Mouse (Mus musculus): ENCODE data around the gene Prkaa1. TPM values are rescaled to one million over a fixed set of nuclear protein-coding genes. Genes with fewer than 3 reads are reported as not detected.

Gene Prkaa1
- 10 to 100 TPM; 24.4 to 25.4 TPM for total RNA-seq (2021)
- long read RNA-seq, full-length matches to known transcripts, result 16 of 28 reads
- long read RNA-seq, partial matches to known transcripts, result 1 of 28 reads
- long read RNA-seq, other reads (novel, unspliced or antisense), result 11 of 28 reads

- DNase-seq (ENCODE audit: low spot score in 2 of 2), result peak; percentile 45 to 64
These were observed at the start of gene Prkaa1 for GRCm38 (mm10) chr15:5143361-5144020. TSS of gene Prkaa1 (plus strand) at chr15:5143861.

- DNase-seq (ENCODE audit: low spot score in 2 of 2), result no peak
These were observed 47.9 kb upstream of the Prkaa1 start for GRCm38 (mm10) chr15:5095534-5096301.

GRCm38 (mm10) chr15:5097376-5097775 is 46.3 kb upstream of the Prkaa1 start:
- no peak for DNase-seq (ENCODE audit: low spot score in 2 of 2)

GRCm38 (mm10) chr15:5102312-5102711 is 41.3 kb upstream of the Prkaa1 start:
- DNase-seq (ENCODE audit: low spot score in 2 of 2), result peak; percentile 46 to 80

GRCm38 (mm10) chr15:5105891-5106290 is 37.8 kb upstream of the Prkaa1 start:
- no peak for DNase-seq (ENCODE audit: low spot score in 2 of 2)

- peak in 1 of 2 experiments; percentile 55 for DNase-seq (ENCODE audit: low spot score in 2 of 2)
These were observed 37.4 kb upstream of the Prkaa1 start for GRCm38 (mm10) chr15:5106293-5106692.

- peak in 1 of 2 experiments; percentile 63 for DNase-seq (ENCODE audit: low spot score in 2 of 2)
These were observed 35.7 kb upstream of the Prkaa1 start, which contains the start of gene Card6 for GRCm38 (mm10) chr15:5107686-5108654. TSS of gene Card6 (minus strand) at chr15:5108539.

- DNase-seq (ENCODE audit: low spot score in 2 of 2), result no peak
These were observed 35.0 kb upstream of the Prkaa1 start for GRCm38 (mm10) chr15:5108655-5109040.

- DNase-seq (ENCODE audit: low spot score in 2 of 2), result no peak
These were observed 31.0 kb upstream of the Prkaa1 start for GRCm38 (mm10) chr15:5112651-5113050.

GRCm38 (mm10) chr15:5115173-5115572 is 28.5 kb upstream of the Prkaa1 start:
- no peak for DNase-seq (ENCODE audit: low spot score in 2 of 2)

GRCm38 (mm10) chr15:5116270-5117030 is 27.2 kb upstream of the Prkaa1 start, which contains the start of gene Rpl37:
TSS of gene Rpl37 (plus strand) at chr15:5116645.
- DNase-seq (ENCODE audit: low spot score in 2 of 2), result peak; percentile 99

GRCm38 (mm10) chr15:5117031-5117601 is 26.5 kb upstream of the Prkaa1 start:
- DNase-seq (ENCODE audit: low spot score in 2 of 2), result no peak

- DNase-seq (ENCODE audit: low spot score in 2 of 2), result no peak
These were observed 25.0 kb upstream of the Prkaa1 start for GRCm38 (mm10) chr15:5118626-5119025.

- no peak for DNase-seq (ENCODE audit: low spot score in 2 of 2)
These were observed 24.5 kb upstream of the Prkaa1 start for GRCm38 (mm10) chr15:5119192-5119591.

- DNase-seq (ENCODE audit: low spot score in 2 of 2), result no peak
These were observed 24.0 kb upstream of the Prkaa1 start for GRCm38 (mm10) chr15:5119707-5120106.

- DNase-seq (ENCODE audit: low spot score in 2 of 2), result no peak
These were observed 21.9 kb upstream of the Prkaa1 start for GRCm38 (mm10) chr15:5121535-5122313.

GRCm38 (mm10) chr15:5126456-5126855 is 17.2 kb upstream of the Prkaa1 start:
- no peak for DNase-seq (ENCODE audit: low spot score in 2 of 2)

- DNase-seq (ENCODE audit: low spot score in 2 of 2), result no peak
These were observed 16.2 kb upstream of the Prkaa1 start for GRCm38 (mm10) chr15:5127487-5127886.

Measured in layer of hippocampus, adult 18-20 months (tissue).